Mouse (Mus musculus): Measurements from ENCODE around the gene Gm42372. TPM values are rescaled to one million over a fixed set of nuclear protein-coding genes. Genes with fewer than 3 reads are reported as not detected.

The Gm42372 gene
- polyA plus RNA-seq, 1 experiment from 2014 or later = 0.06 TPM

- H3K9ac ChIP-seq = no peak overlapping the region
- H3K27ac ChIP-seq (replicated peaks) = no peak overlapping the region
- no peak for ATAC-seq (ENCODE audit: insufficient read depth)
- H3K27me3 ChIP-seq = no peaks in the 10 kb centered on the region
- H3K4me2 ChIP-seq = no peak overlapping the region
- no peak overlapping the region for H3K4me3 ChIP-seq (replicated peaks)
- 75% methylated on average over 5 of the region's 5 CpGs for WGBS (ENCODE audit: insufficient replicate concordance)
- no peaks in the 10 kb centered on the region for H3K9me3 ChIP-seq (replicated peaks)
- H3K4me1 ChIP-seq (replicated peaks) = peaks cover 4% of the 10 kb centered on the region; the same call in 1 of the 2 replicates
- peaks cover 98% of the 10 kb centered on the region for H3K36me3 ChIP-seq (replicated peaks)
Observed at GRCm38 (mm10) chr7:17010010-17010347, 27.1 kb downstream of the Gm42372 start.

GRCm38 (mm10) chr7:17011909-17012590 is 29.2 kb downstream of the Gm42372 start:
- 76% methylated on average over 7 of the region's 7 CpGs for WGBS (ENCODE audit: insufficient replicate concordance)
- H3K4me1 ChIP-seq (replicated peaks) = peaks cover 5% of the 10 kb centered on the region
- H3K27me3 ChIP-seq = no peaks in the 10 kb centered on the region
- no peak overlapping the region for H3K4me2 ChIP-seq
- no peak overlapping the region for H3K27ac ChIP-seq (replicated peaks)
- peaks cover 98% of the 10 kb centered on the region for H3K36me3 ChIP-seq (replicated peaks)
- no peak overlapping the region for H3K4me3 ChIP-seq (replicated peaks)
- no peak for ATAC-seq (ENCODE audit: insufficient read depth)
- no peak overlapping the region for H3K9ac ChIP-seq
- H3K9me3 ChIP-seq (replicated peaks) = no peaks in the 10 kb centered on the region

DNA sequence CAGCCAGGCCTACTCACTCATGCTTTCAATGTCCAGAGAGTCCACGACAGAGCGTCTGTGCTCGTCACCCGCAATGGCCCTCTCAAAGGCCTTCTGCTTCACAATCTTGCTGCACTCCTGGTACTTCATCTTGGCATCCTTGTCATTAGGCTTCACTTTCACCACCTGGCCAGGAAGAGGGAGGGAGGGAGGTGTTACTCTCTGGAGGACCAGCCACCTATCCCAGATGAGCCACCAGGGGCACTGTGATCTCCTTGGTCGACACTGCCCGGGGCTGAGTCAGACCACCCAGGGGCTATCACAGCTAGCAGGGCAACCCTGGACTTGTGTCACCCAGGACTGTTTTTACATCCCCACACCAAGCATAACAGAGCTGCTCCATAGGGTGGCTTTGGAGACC is 32.5 kb downstream of the Gm42372 start:
- H3K9ac ChIP-seq = no peak overlapping the region
- H3K4me2 ChIP-seq = no peak overlapping the region
- 80% methylated on average over 6 of the region's 6 CpGs for WGBS (ENCODE audit: insufficient replicate concordance)
- no peaks in the 10 kb centered on the region for H3K27me3 ChIP-seq
- H3K27ac ChIP-seq (replicated peaks) = no peak overlapping the region
- H3K9me3 ChIP-seq (replicated peaks) = no peaks in the 10 kb centered on the region
- ATAC-seq (ENCODE audit: insufficient read depth) = no peak
- peaks cover 26% of the 10 kb centered on the region for H3K4me1 ChIP-seq (replicated peaks)
- peaks cover 82% of the 10 kb centered on the region for H3K36me3 ChIP-seq (replicated peaks)
- H3K4me3 ChIP-seq (replicated peaks) = no peak overlapping the region

- Histone ChIP-seq H3K4me3 (replicated peaks) (no peak overlapping the region), H3K4me1 (replicated peaks) (peaks cover 34% of the 10 kb centered on the region), H3K9me3 (replicated peaks) (no peaks in the 10 kb centered on the region), H3K9ac (no peak overlapping the region), H3K27me3 (no peaks in the 10 kb centered on the region), H3K4me2 (no peak overlapping the region), H3K36me3 (replicated peaks) (peaks cover 82% of the 10 kb centered on the region), H3K27ac (replicated peaks) (peak overlapping the region; percentile 2; the same call in 1 of the 2 replicates)
- ATAC-seq (ENCODE audit: insufficient read depth) = peak; percentile 76
- WGBS (ENCODE audit: insufficient replicate concordance) = 58% methylated on average over 1 of the region's 1 CpGs
Observed at GRCm38 (mm10) chr7:17017036-17017435, 34.1 kb downstream of the Gm42372 start.

DNA sequence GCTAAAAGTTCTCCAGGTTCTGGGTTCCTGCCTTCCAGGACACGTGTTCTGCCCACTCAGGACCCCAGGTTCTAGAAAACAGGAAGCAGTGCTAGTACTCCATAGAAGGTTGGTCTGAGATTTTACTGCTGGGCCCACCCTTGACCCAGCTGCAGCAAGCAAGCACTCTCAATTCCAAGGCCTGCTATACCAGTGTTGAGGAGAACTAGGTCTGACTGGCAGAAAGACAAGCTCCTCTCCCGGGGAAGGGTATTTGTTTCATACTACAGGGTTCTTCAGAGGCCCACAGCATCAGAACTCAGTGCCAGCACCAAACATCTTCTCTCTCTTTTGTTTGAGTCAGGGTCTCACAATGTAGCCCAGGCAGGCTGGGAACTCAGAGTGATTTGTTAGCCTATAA is 35.0 kb downstream of the Gm42372 start:
- no peak overlapping the region for H3K4me2 ChIP-seq
- no peak overlapping the region for H3K27ac ChIP-seq (replicated peaks)
- H3K9ac ChIP-seq = no peak overlapping the region
- no peak for ATAC-seq (ENCODE audit: insufficient read depth)
- no peaks in the 10 kb centered on the region for H3K27me3 ChIP-seq
- no peaks in the 10 kb centered on the region for H3K9me3 ChIP-seq (replicated peaks)
- no peak overlapping the region for H3K4me3 ChIP-seq (replicated peaks)
- peaks cover 82% of the 10 kb centered on the region for H3K36me3 ChIP-seq (replicated peaks)
- WGBS (ENCODE audit: insufficient replicate concordance) = 48% methylated on average over 2 of the region's 2 CpGs
- peaks cover 41% of the 10 kb centered on the region for H3K4me1 ChIP-seq (replicated peaks)

GRCm38 (mm10) chr7:17019426-17020166 is 36.7 kb downstream of the Gm42372 start:
- H3K4me1 ChIP-seq (replicated peaks) = peaks cover 57% of the 10 kb centered on the region
- H3K4me3 ChIP-seq (replicated peaks) = no peak overlapping the region
- no peak overlapping the region for H3K27ac ChIP-seq (replicated peaks)
- peaks cover 66% of the 10 kb centered on the region for H3K36me3 ChIP-seq (replicated peaks)
- ATAC-seq (ENCODE audit: insufficient read depth) = no peak
- WGBS (ENCODE audit: insufficient replicate concordance) = 59% methylated on average over 7 of the region's 7 CpGs
- no peak overlapping the region for H3K9ac ChIP-seq
- H3K27me3 ChIP-seq = no peaks in the 10 kb centered on the region
- H3K9me3 ChIP-seq (replicated peaks) = no peaks in the 10 kb centered on the region
- H3K4me2 ChIP-seq = no peak overlapping the region

DNA sequence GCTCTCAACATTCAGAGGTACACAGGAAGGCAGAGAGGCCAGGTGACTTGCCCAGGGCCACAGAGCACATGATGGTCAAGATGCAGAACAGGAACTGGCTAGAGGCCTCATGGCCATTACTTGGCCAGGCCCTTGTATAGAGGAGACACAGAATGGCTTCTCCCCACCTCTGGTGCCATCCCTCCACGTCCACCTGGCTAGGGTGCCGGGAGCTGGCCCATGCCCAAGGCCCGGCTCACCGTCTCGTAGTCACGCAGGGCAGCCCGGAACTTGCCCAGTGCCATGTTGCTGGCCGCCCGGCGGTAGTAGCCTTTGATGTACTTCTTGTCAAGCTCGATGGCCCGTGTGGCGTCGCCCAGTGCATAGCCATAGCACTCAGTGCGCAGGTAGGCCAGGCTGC is 39.3 kb downstream of the Gm42372 start:
- 87% methylated on average over 15 of the region's 15 CpGs for WGBS (ENCODE audit: insufficient replicate concordance)

DNA sequence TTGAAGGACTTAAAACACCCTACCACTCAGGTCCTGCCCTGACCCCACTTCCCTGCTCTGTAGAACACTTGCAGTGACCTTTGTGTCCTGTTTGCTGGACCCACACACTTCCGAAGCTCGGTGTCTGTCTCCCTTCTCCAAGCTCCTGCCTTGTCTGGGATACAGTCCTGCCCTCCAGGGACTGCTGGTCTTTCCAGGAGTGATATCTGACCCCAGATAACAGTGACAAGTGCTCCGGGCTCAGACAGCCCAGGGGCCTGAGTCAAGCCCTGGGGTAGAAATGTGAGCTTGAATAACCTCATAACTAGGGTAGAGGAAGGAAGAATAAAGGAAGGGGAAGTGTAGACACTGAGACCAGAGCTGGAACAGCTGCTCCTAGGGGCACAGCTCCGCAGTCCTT is 40.8 kb downstream of the Gm42372 start:
- 0 out of 2 replicates have a peak overlapping the region, but pooled peaks have one; percentile 6 for H3K4me3 ChIP-seq (replicated peaks)
- ATAC-seq (ENCODE audit: insufficient read depth) = no peak
- H3K36me3 ChIP-seq (replicated peaks) = peaks cover 46% of the 10 kb centered on the region
- no peak overlapping the region for H3K9ac ChIP-seq
- no peaks in the 10 kb centered on the region for H3K9me3 ChIP-seq (replicated peaks)
- peak overlapping the region; percentile 82 for H3K4me2 ChIP-seq
- WGBS (ENCODE audit: insufficient replicate concordance) = 44% methylated on average over 4 of the region's 4 CpGs
- peaks cover 75% of the 10 kb centered on the region for H3K4me1 ChIP-seq (replicated peaks)
- H3K27me3 ChIP-seq = no peaks in the 10 kb centered on the region
- peak overlapping the region; percentile 64 for H3K27ac ChIP-seq (replicated peaks)

More for the DNA sequence above, 39.3 kb downstream of the Gm42372 start:
- H3K36me3 ChIP-seq (replicated peaks) = peaks cover 46% of the 10 kb centered on the region
- H3K4me2 ChIP-seq = no peak overlapping the region
- peaks cover 77% of the 10 kb centered on the region for H3K4me1 ChIP-seq (replicated peaks)
- no peak overlapping the region for H3K27ac ChIP-seq (replicated peaks)
- no peaks in the 10 kb centered on the region for H3K27me3 ChIP-seq
- H3K9ac ChIP-seq = no peak overlapping the region
- ATAC-seq (ENCODE audit: insufficient read depth) = no peak
- H3K4me3 ChIP-seq (replicated peaks) = no peak overlapping the region
- no peaks in the 10 kb centered on the region for H3K9me3 ChIP-seq (replicated peaks)

GRCm38 (mm10) chr7:17024141-17024540 is 41.3 kb downstream of the Gm42372 start:
- Histone ChIP-seq H3K4me3 (replicated peaks) (0 out of 2 replicates have a peak overlapping the region, but pooled peaks have one; percentile 6), H3K4me1 (replicated peaks) (peaks cover 79% of the 10 kb centered on the region), H3K9me3 (replicated peaks) (no peaks in the 10 kb centered on the region), H3K36me3 (replicated peaks) (peaks cover 43% of the 10 kb centered on the region), H3K9ac (no peak overlapping the region), H3K27me3 (no peaks in the 10 kb centered on the region), H3K4me2 (peak overlapping the region; percentile 82), H3K27ac (replicated peaks) (peak overlapping the region; percentile 64)
- WGBS (ENCODE audit: insufficient replicate concordance) = 69% methylated on average over 6 of the region's 6 CpGs
- no peak for ATAC-seq (ENCODE audit: insufficient read depth)

GRCm38 (mm10) chr7:17024814-17025504 is 42.1 kb downstream of the Gm42372 start:
- ATAC-seq (ENCODE audit: insufficient read depth) = no peak
- Histone ChIP-seq H3K9me3 (replicated peaks) (no peaks in the 10 kb centered on the region), H3K4me3 (replicated peaks) (peak overlapping the region; percentile 6; the same call in 1 of the 2 replicates), H3K4me2 (peak overlapping the region; percentile 82), H3K4me1 (replicated peaks) (peaks cover 78% of the 10 kb centered on the region), H3K27ac (replicated peaks) (peak overlapping the region; percentile 64; the same call in 1 of the 2 replicates), H3K9ac (no peak overlapping the region), H3K36me3 (replicated peaks) (peaks cover 35% of the 10 kb centered on the region), H3K27me3 (no peaks in the 10 kb centered on the region)
- WGBS (ENCODE audit: insufficient replicate concordance) = 58% methylated on average over 10 of the region's 10 CpGs

- peaks cover 75% of the 10 kb centered on the region for H3K4me1 ChIP-seq (replicated peaks)
- no peak for ATAC-seq (ENCODE audit: insufficient read depth)
- H3K9me3 ChIP-seq (replicated peaks) = no peaks in the 10 kb centered on the region
- no peak overlapping the region; the same call in 1 of the 2 replicates for H3K27ac ChIP-seq (replicated peaks)
- peaks cover 36% of the 10 kb centered on the region for H3K36me3 ChIP-seq (replicated peaks)
- peak overlapping the region; percentile 82 for H3K4me2 ChIP-seq
- H3K27me3 ChIP-seq = no peaks in the 10 kb centered on the region
- peak overlapping the region; percentile 84; the same call in 1 of the 2 replicates for H3K9ac ChIP-seq
- H3K4me3 ChIP-seq (replicated peaks) = no peak overlapping the region; the same call in 1 of the 2 replicates
- WGBS (ENCODE audit: insufficient replicate concordance) = 21% methylated on average over 4 of the region's 4 CpGs
Observed at GRCm38 (mm10) chr7:17025505-17025894, 42.6 kb downstream of the Gm42372 start.

All from liver, embryonic 15.5 days (tissue).